Mouse (Mus musculus): ENCODE data around the gene Cubn. TPM values are rescaled to one million over a fixed set of nuclear protein-coding genes. Genes with fewer than 3 reads are reported as not detected.

Cubn gene
- not detected for polyA plus RNA-seq (2015; fragmentation: Illumina TruSeq; extraction: RNeasy Lipid Tissue Mini Kit (QIAGEN cat#74804); ENCODE audit: insufficient read depth, low read depth, low replicate concordance)

DNA sequence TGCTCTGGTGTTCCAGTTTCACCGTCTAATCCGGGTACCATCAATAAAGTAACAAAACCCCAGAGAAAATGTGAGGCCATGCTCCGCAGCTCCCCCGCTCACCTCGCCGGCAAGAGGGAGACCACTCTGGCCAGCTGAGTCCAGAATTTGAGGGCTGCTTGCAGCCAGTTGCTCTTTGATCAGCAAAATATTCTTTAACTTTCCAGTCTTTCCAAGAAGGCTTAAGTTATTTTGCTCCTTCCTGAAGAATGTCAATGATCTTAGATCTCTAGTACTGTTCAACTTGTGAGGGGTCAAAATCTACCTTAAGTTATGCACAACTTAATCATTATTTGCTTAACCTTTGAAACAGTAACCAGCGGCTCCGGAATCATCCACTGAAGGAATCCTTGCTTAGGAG lies at the start of gene Cubn:
TSS of gene Cubn (minus strand) at position 80 of the 400 bp plus-strand sequence.

GRCm38 (mm10) chr2:13271165-13271957 lies 220.3 kb downstream of the Cubn start, which contains the start of gene Rsu1:
Gene Rsu1, minus strand, starts transcription at chr2:13271415.

Other genes with a start within 250 kb of the Cubn start
- gene Rsu1, start 220.4 kb downstream of the Cubn start, polyA plus RNA-seq (2015; fragmentation: Illumina TruSeq; extraction: RNeasy Lipid Tissue Mini Kit (QIAGEN cat#74804); ENCODE audit: insufficient read depth, low read depth, low replicate concordance), result 19.8 TPM
- gene Trdmt1, start 52.9 kb upstream of the Cubn start, polyA plus RNA-seq (2015; fragmentation: Illumina TruSeq; extraction: RNeasy Lipid Tissue Mini Kit (QIAGEN cat#74804); ENCODE audit: insufficient read depth, low read depth, low replicate concordance), result 1.0 TPM
- gene Vim, start 82.1 kb upstream of the Cubn start, polyA plus RNA-seq (2015; fragmentation: Illumina TruSeq; extraction: RNeasy Lipid Tissue Mini Kit (QIAGEN cat#74804); ENCODE audit: insufficient read depth, low read depth, low replicate concordance), result 184 TPM